Mouse (Mus musculus) ovary, postnatal 10 days (tissue): ENCODE measurements around the gene Fam107b.
A peak's percentile ranks its signal among the peaks of the same experiment; 100 is the strongest.
"Not testable (repeated sequence)": the region's sequence is repeated elsewhere in the genome, so short reads cannot be mapped to it uniquely, and the experiment has no call there.

ENCODE experiments used
- DNase-seq: peaks from one replicate; pipeline ENCODE4 v3.0.0; 2022; ENCODE audit warnings: low spot score

The Fam107b gene

GRCm38 (mm10) chr2:3712369-3713042, 142.2 kb downstream of the Fam107b start:
- DNase-seq: no peak

DNA sequence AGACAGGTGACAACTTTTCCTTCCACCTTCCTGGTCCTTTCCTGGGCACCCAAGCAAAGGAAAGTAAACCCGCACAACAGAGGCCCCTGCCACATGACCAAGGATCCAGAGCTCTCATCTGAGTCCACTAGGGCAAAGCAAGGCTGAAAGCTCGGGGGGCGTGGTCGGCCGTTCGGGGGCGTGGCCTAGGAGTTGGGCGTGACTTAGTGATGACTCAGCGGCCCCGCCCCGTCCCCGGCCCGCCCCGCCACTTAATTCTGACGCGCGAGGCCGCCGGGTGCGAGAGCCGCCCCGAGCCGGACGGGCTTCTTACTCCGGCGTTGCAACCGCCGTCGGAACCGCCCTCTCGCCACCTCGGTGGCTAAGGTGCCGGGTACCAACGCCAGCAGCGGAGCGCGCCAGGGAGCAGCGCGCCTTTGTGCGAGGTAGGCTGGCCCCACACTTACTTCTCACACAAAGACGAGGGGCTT, 143.0 kb downstream of the Fam107b start:
- peak; percentile 93 for DNase-seq

- peak; percentile 27 for DNase-seq
These were observed 143.5 kb downstream of the Fam107b start for GRCm38 (mm10) chr2:3713682-3714361.

DNA sequence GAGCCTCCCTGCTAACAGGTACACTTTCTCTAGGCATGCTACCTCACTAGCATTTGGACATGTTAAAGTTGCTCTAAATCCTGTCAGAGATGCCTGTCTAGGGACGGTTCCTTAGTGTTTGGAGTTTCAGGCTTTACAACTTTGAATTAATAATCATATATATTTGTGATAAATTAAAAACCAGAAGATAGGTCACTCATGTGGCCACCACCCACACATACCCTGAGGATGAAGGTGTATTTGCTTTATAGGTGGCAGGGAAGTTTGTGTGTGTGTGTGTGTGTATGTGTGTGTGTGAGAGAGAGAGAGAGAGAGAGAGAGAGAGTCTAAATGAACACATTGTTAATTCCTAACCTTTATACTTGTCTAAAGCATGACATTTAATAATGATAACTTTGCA, 144.2 kb downstream of the Fam107b start:
- no peak for DNase-seq

DNA sequence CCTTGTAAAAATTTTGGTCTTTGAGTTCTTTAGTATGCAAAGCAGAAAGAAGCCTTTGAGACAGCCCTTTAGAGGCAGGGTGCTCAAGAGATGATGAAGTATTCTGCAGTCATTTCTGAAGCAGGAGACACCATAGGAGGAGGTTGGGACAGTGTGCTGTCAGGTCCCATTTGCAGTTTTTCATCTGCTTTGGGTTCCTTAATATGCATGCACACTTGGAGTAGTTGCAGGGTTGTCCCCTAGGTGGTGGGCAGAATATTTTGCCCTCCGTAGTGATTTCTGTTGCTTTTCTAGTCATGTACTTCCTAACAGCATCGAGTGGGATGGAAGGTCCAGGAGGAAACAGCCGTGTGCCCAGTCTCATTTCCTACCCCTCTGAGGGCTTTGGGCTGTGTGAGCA, 145.1 kb downstream of the Fam107b start:
- DNase-seq: no peak

- DNase-seq: no peak
These were observed 147.0 kb downstream of the Fam107b start for GRCm38 (mm10) chr2:3717268-3717667.

DNA sequence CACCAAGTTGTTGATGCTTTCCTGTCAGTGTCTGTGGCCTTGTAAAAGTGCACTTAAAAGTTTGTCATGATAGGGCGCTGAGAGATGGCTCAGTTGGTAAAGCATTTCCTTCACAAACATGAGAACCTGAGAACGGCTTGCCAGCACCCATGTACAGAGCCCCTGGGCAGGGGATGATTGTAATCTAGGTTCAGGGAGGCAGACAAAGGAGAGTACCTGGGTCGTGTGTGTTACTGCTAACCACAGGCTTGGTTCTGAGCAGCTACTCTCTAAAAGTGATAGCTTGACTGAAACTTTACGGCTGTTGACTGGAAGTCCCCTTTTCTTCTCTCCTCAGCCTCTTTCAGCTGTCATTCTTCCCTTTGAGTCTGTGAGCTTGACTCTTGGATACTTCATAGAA, 147.6 kb downstream of the Fam107b start:
- no peak for DNase-seq

DNA sequence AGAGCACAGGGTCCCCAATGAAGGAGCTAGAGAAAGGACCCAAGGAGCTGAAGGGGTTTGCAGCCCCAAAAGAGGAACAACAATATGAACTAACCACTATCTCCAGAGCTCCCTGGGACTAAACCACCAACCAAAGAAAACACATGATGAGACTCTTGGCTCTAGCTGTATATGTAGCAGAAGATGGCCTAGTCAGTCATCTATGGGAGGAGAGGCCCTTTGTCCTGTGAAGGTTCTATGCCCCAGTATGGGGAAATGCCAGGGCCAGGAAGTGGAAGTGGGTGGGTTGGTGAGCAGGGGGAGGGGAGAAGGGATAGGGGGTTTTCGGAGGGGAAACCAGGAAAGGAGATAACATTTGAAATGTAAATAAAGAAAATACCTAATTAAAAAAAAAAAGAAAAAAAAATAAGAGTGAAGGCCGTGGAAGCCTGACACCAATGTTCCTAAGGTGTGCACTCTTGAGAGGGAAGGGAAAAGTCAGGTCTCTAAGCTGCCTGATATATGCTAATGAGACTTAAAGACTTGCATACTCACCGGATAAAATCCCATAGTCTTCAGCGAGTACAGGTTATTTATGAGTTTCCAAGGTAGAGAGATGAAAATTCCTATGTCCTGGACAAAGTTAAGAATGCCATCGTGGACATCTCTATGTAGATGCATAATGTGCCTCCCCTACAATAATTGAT, 149.3 kb downstream of the Fam107b start:
- not testable (repeated sequence) for DNase-seq

DNA sequence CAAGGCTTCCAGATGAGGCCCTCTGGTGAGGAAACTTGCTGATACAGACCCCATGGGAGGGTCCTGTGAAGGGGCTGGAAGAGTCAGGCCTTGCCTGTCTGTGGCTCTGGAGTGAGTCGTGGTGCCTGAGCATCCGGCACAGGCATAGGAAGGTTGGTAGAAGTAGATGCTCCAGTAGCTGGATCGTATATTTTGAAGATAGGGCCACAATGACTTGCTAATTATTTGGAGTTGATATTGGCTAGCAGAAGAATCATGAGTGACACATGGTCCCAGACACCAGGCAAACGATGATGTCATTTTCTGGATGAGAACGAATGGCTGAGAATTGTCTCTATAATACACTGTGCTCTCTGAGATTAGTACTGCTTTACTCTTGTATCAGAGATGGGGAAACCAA, 150.8 kb downstream of the Fam107b start:
- no peak for DNase-seq

- DNase-seq: no peak
These were observed 151.7 kb downstream of the Fam107b start for GRCm38 (mm10) chr2:3721974-3722373.

- no peak for DNase-seq
These were observed 153.3 kb downstream of the Fam107b start for GRCm38 (mm10) chr2:3723391-3724106.

DNA sequence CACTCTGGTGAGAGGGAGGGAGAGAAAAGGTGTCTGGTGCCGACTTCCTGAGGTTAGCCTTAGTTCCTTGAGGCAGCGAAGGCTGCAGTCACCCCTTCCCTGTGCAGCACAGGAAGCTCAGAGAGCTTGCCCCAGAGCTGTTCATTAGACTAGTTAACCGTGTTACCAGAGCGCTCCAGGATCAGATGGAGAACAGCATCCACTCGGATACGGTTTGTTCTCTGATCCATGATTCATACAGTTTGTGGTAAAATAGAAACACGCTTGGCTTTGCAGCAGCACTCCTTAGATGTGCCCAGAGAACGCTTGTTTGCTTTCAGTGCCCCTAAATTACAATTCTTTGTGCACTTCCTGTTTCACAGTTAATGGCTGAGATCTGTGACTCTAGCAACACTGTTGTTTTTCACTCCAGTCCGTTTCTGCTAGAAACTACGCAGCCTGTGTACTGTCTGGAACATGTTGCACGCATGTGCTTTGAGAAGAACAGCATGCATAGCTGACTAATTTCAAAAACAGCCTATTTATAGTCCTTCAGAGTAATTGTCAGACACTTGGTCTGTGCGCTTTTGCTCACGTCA, 156.3 kb downstream of the Fam107b start:
- DNase-seq: no peak

GRCm38 (mm10) chr2:3727225-3727930, 157.1 kb downstream of the Fam107b start:
- no peak for DNase-seq

DNA sequence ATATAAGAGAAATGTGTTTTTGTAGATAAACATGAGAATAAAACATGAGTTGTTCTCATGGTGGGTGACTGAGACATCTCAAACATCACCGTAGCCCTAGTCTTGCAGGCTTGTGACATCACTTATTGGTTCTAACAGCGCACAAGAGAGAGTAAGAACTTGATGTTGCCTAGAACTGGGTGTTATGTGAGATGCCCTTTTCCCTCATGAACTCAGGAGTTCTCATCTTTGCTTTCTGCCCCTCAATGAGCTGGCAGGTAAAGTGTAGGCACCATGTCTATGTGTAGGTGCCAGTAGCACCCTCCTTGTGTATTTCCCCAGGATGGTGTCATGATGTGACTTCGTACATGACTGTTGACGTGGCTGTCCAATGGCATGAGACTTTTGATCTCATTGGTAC, 157.8 kb downstream of the Fam107b start:
- DNase-seq: no peak

GRCm38 (mm10) chr2:3729586-3729985, 159.3 kb downstream of the Fam107b start:
- no peak for DNase-seq

DNA sequence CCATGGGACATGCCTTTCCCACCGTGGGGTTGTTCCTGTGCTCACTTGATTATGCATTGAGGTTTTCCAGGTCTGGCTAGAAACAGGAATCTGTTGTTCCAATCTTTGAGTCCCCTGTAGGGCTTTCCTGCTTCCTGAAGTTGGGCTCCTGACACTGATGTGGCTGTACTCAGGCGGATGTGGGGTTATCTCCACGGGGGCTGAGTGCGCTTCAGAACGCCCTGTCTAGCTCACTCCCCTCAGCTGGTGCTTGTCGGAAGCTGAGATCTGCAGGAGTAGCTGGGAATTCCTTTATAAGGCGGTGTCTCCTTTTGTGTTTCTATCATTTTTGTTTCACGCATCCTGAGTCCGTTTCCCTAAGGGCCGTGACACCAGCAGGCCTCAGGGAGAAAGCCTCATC, 160.5 kb downstream of the Fam107b start:
- DNase-seq: no peak

GRCm38 (mm10) chr2:3731316-3732015, 161.2 kb downstream of the Fam107b start:
- DNase-seq: no peak

- no peak for DNase-seq
These were observed 167.8 kb downstream of the Fam107b start for GRCm38 (mm10) chr2:3737917-3738694.

GRCm38 (mm10) chr2:3738734-3739133, 168.4 kb downstream of the Fam107b start:
- no peak for DNase-seq

- no peak for DNase-seq
These were observed 169.2 kb downstream of the Fam107b start for GRCm38 (mm10) chr2:3739351-3739961.
